Mouse (Mus musculus): ENCODE measurements around the gene Armcx1. TPM values are rescaled to one million over a fixed set of nuclear protein-coding genes. Genes with fewer than 3 reads are reported as not detected.
"Not testable (repeated sequence)": the region's sequence is repeated elsewhere in the genome, so short reads cannot be mapped to it uniquely, and the experiment has no call there.

Gene Armcx1
- polyA plus RNA-seq, 1 experiment from 2014 or later: 39.5 TPM

DNA sequence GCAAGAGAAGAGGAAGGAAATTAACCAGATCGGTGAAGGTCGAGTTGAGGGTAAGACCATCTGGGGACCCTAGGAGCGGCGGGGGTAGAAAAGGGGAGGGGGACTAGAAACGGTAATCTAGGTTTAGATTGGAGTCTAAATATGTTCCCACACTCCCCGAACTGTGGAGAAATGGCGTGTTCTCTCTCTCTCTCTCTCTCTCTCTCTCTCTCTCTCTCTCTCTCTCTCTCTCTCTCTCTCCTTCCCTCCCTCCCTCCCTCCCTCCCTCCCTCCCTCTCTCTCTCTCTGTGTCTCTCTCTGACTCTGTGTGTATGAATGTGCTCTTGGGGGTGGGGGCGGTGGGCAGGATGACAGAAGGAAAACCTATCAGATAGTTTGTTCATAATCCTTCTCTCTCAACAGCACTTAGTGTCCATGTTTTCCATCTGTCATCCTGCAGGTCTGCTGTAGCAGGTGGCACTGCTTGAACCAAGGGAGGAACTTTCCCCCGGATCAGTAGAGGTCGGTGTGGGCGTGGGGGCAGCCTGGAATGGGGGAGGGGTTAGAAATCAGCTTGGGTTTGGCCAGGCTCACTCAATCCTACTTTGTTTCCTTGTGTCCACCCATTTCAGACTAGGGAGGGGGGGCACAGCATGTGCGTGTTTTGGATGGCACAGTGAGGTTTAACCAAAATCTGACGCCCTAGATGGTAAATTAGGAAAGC is 39.7 kb downstream of the Armcx1 start:
- Histone ChIP-seq H3K4me3 (ENCODE audit: control insufficient read depth in 1 of 2, insufficient read depth in 1 of 2, low read depth in 1 of 2, low read length in 2 of 2) (peak overlapping the region; percentile 61 to 64), H3K4me2 (ENCODE audit: low read length) (peak overlapping the region; percentile 62), H3K9me3 (ENCODE audit: control insufficient read depth, low read length) (no peaks in the 10 kb centered on the region), H3K27ac (replicated peaks in 1 of 2; ENCODE audit: control insufficient read depth in 1 of 2, insufficient read depth in 1 of 2, low read depth in 2 of 2, low read length in 2 of 2) (peak overlapping the region; percentile 76 to 86), H3K4me1 (ENCODE audit: control insufficient read depth in 2 of 2, insufficient read depth in 2 of 2, low read length in 2 of 2) (no peaks in the 10 kb centered on the region), H3K36me3 (ENCODE audit: control insufficient read depth, insufficient read depth, low read length) (0 out of 2 replicates have a peak, but pooled peaks cover 6% of the 10 kb centered on the region), H3K27me3 (ENCODE audit: control insufficient read depth, insufficient read depth, low read length) (no peaks in the 10 kb centered on the region), H3K9ac (ENCODE audit: low read length) (peak overlapping the region; percentile 87)
- WGBS: 21% methylated on average over 13 of the region's 13 CpGs
- 0 out of 2 replicates have a peak, but pooled peaks have one; percentile 14 for ATAC-seq (ENCODE audit: insufficient number of reproducible peaks, insufficient read depth, low FRiP score, low read depth)

- H3K27ac ChIP-seq (replicated peaks in 1 of 2; ENCODE audit: control insufficient read depth in 1 of 2, insufficient read depth in 1 of 2, low read depth in 2 of 2, low read length in 2 of 2); H3K27me3 ChIP-seq (ENCODE audit: control insufficient read depth, insufficient read depth, low read length); ATAC-seq (ENCODE audit: insufficient number of reproducible peaks, insufficient read depth, low FRiP score, low read depth); H3K4me2 ChIP-seq (ENCODE audit: low read length); H3K36me3 ChIP-seq (ENCODE audit: control insufficient read depth, insufficient read depth, low read length); H3K4me3 ChIP-seq (ENCODE audit: control insufficient read depth in 1 of 2, insufficient read depth in 1 of 2, low read depth in 1 of 2, low read length in 2 of 2); H3K9ac ChIP-seq (ENCODE audit: low read length); H3K9me3 ChIP-seq (ENCODE audit: control insufficient read depth, low read length); H3K4me1 ChIP-seq (ENCODE audit: control insufficient read depth in 2 of 2, insufficient read depth in 2 of 2, low read length in 2 of 2): not testable (repeated sequence)
- 42% methylated on average over 4 of the region's 4 CpGs for WGBS
Measured at GRCm38 (mm10) chrX:134763428-134764198, 45.9 kb downstream of the Armcx1 start.

Small RNAs within 50 kb of the gene (microRNA-seq; reads per million reads assigned to microRNA genes)
- not detected for gene Mir7093

Other genes starting within 250 kb of the Armcx1 start
- gene Taf7l, start 241.5 kb upstream of the Armcx1 start, polyA plus RNA-seq (2014; fragmentation: Nextera tagmentation; extraction: Ambion mirVana): not detected in 2 replicates
- 70.6 and 73.9 TPM in 2 replicates for gene Timm8a1, start 176.1 kb upstream of the Armcx1 start, polyA plus RNA-seq (2014; fragmentation: Nextera tagmentation; extraction: Ambion mirVana)
- 0.61 and 0.85 TPM in 2 replicates for gene Btk, start 134.4 kb upstream of the Armcx1 start, polyA plus RNA-seq (2014; fragmentation: Nextera tagmentation; extraction: Ambion mirVana)
- 303 and 361 TPM in 2 replicates for gene Rpl36a, start 132.3 kb upstream of the Armcx1 start, polyA plus RNA-seq (2014; fragmentation: Nextera tagmentation; extraction: Ambion mirVana)
- 2.4 and 3.2 TPM in 2 replicates for gene Gla, start 116.8 kb upstream of the Armcx1 start, polyA plus RNA-seq (2014; fragmentation: Nextera tagmentation; extraction: Ambion mirVana)
- gene Hnrnph2, start 116.8 kb upstream of the Armcx1 start, polyA plus RNA-seq (2014; fragmentation: Nextera tagmentation; extraction: Ambion mirVana): 81.0 and 85.6 TPM in 2 replicates
- 4.5 and 5.0 TPM in 2 replicates for gene Armcx4, start 31.4 kb upstream of the Armcx1 start, polyA plus RNA-seq (2014; fragmentation: Nextera tagmentation; extraction: Ambion mirVana)
- 15.0 and 17.7 TPM in 2 replicates for gene Armcx6, start 33.5 kb downstream of the Armcx1 start, polyA plus RNA-seq (2014; fragmentation: Nextera tagmentation; extraction: Ambion mirVana)
- 92.5 and 99.1 TPM in 2 replicates for gene Armcx3, start 38.6 kb downstream of the Armcx1 start, polyA plus RNA-seq (2014; fragmentation: Nextera tagmentation; extraction: Ambion mirVana)
- 59.2 and 61.9 TPM in 2 replicates for gene Armcx2, start 91.3 kb downstream of the Armcx1 start, polyA plus RNA-seq (2014; fragmentation: Nextera tagmentation; extraction: Ambion mirVana)
- gene Nxf2, start 246.8 kb downstream of the Armcx1 start, polyA plus RNA-seq (2014; fragmentation: Nextera tagmentation; extraction: Ambion mirVana): 0.28 and 0.42 TPM in 2 replicates